Mouse (Mus musculus) telencephalon, adult 2 months (tissue): ENCODE measurements around the gene Pafah1b1.
A peak's percentile ranks its signal among the peaks of the same experiment; 100 is the strongest.

Experiments used
- DNase-seq: peaks from one replicate; pipeline ENCODE4 v3.0.0-alpha.2; 2011; ENCODE audit warnings: low read depth, low spot score

Pafah1b1 gene

GRCm38 (mm10) chr11:74724235-74724791, at the start of gene Pafah1b1:
TSS of gene Pafah1b1 (minus strand) at chr11:74724670.
- DNase-seq = peak; percentile 77

GRCm38 (mm10) chr11:74772386-74772785, 47.9 kb upstream of the Pafah1b1 start:
- no peak for DNase-seq

- no peak for DNase-seq
Measured at GRCm38 (mm10) chr11:74771650-74772049, 47.2 kb upstream of the Pafah1b1 start.

GRCm38 (mm10) chr11:74771234-74771633, 46.8 kb upstream of the Pafah1b1 start:
- DNase-seq = no peak

- DNase-seq = peak; percentile 95
Measured at GRCm38 (mm10) chr11:74770595-74771207, 46.2 kb upstream of the Pafah1b1 start, which contains the start of gene Mettl16. TSS of gene Mettl16 (plus strand) at chr11:74770830.

- DNase-seq = no peak
Measured at GRCm38 (mm10) chr11:74770037-74770436, 45.6 kb upstream of the Pafah1b1 start.

GRCm38 (mm10) chr11:74768045-74768444, 43.6 kb upstream of the Pafah1b1 start:
- DNase-seq = no peak

GRCm38 (mm10) chr11:74767469-74767868, 43.0 kb upstream of the Pafah1b1 start:
- DNase-seq = no peak

- peak; percentile 66 for DNase-seq
Measured at GRCm38 (mm10) chr11:74763960-74764625, 39.6 kb upstream of the Pafah1b1 start.

GRCm38 (mm10) chr11:74761011-74761705, 36.7 kb upstream of the Pafah1b1 start:
- no peak for DNase-seq

- DNase-seq = no peak
Measured at GRCm38 (mm10) chr11:74756631-74757030, 32.2 kb upstream of the Pafah1b1 start.

- peak; percentile 51 for DNase-seq
Measured at GRCm38 (mm10) chr11:74751352-74752066, 27.0 kb upstream of the Pafah1b1 start.

- DNase-seq = no peak
Measured at GRCm38 (mm10) chr11:74750662-74751351, 26.3 kb upstream of the Pafah1b1 start.

GRCm38 (mm10) chr11:74749241-74749640, 24.8 kb upstream of the Pafah1b1 start:
- no peak for DNase-seq

- no peak for DNase-seq
Measured at GRCm38 (mm10) chr11:74748022-74748421, 23.6 kb upstream of the Pafah1b1 start.

GRCm38 (mm10) chr11:74737861-74738260, 13.4 kb upstream of the Pafah1b1 start:
- no peak for DNase-seq

GRCm38 (mm10) chr11:74734917-74735316, 10.4 kb upstream of the Pafah1b1 start:
- peak; percentile 75 for DNase-seq

GRCm38 (mm10) chr11:74725181-74725580, 711 bp upstream of the Pafah1b1 start:
- DNase-seq = no peak

GRCm38 (mm10) chr11:74723357-74724234, 874 bp downstream of the Pafah1b1 start:
- DNase-seq = peak; percentile 62

- no peak for DNase-seq
Measured at GRCm38 (mm10) chr11:74721971-74722370, 2.5 kb downstream of the Pafah1b1 start.
